Mouse (Mus musculus) adrenal gland, postnatal 10 days (tissue): ENCODE data around the gene Ly6g6f. TPM values are rescaled to one million over a fixed set of nuclear protein-coding genes. Genes with fewer than 3 reads are reported as not detected.

ENCODE experiments used
- total RNA-seq, 2 experiments: library from RNA; stranded (reverse); gene quantifications; 2 replicates each; pipeline ENCODE4 v1.2.3; 2021

Gene Ly6g6f
- total RNA-seq, 2 experiments from 2014 or later = 0.48 TPM; not detected in 1

Other genes with a start within 250 kb of the Ly6g6f start
- gene Stk19, start 248.7 kb downstream of the Ly6g6f start, total RNA-seq = 10 to 100 TPM; 31.8 to 33.0 TPM
- 10 to 100 TPM; 45.1 to 52.2 TPM for gene Dxo, start 248.6 kb downstream of the Ly6g6f start, total RNA-seq
- gene Skiv2l, start 235.4 kb downstream of the Ly6g6f start, total RNA-seq = 10 to 100 TPM; 49.2 to 60.8 TPM
- 10 to 100 TPM; 44.2 to 48.4 TPM for gene Nelfe, start 235.2 kb downstream of the Ly6g6f start, total RNA-seq
- gene Cfb, start 223.1 kb downstream of the Ly6g6f start, total RNA-seq = 100 to 1,000 TPM; 158 to 363 TPM
- 10 to 100 TPM; 13.5 to 17.8 TPM for gene Zbtb12, start 206.1 kb downstream of the Ly6g6f start, total RNA-seq
- gene Gm20547, start 203.6 kb downstream of the Ly6g6f start, total RNA-seq = under 1 TPM in 1 of 2 experiments, not detected in 1; 0.21 TPM
- gene C2, start 187.3 kb downstream of the Ly6g6f start, total RNA-seq = 10 to 100 TPM; 41.1 TPM
- gene Ehmt2, start 187.1 kb downstream of the Ly6g6f start, total RNA-seq = 100 to 1,000 TPM; 113 to 137 TPM
- 1 to 10 TPM in 1 of 2 experiments, under 1 TPM in 1; 1.00 to 1.2 TPM for gene Slc44a4, start 171.1 kb downstream of the Ly6g6f start, total RNA-seq
- gene Neu1, start 154.4 kb downstream of the Ly6g6f start, total RNA-seq = 10 to 100 TPM; 18.6 to 24.2 TPM
- 10 to 100 TPM; 16.4 to 32.9 TPM for gene Hspa1b, start 126.4 kb downstream of the Ly6g6f start, total RNA-seq
- not detected for gene Gm20481, start 115.7 kb downstream of the Ly6g6f start, total RNA-seq
- gene Hspa1a, start 113.5 kb downstream of the Ly6g6f start, total RNA-seq = 10 to 100 TPM in 1 of 2 experiments, 1 to 10 TPM in 1; 7.3 to 13.6 TPM
- gene Hspa1l, start 112.9 kb downstream of the Ly6g6f start, total RNA-seq = 1 to 10 TPM in 1 of 2 experiments, under 1 TPM in 1; 0.75 to 1.4 TPM
- gene Lsm2, start 103.7 kb downstream of the Ly6g6f start, total RNA-seq = 10 to 100 TPM; 39.0 to 42.8 TPM
- gene Vars, start 84.6 kb downstream of the Ly6g6f start, total RNA-seq = 10 to 100 TPM; 56.5 to 63.0 TPM
- gene Vwa7, start 69.0 kb downstream of the Ly6g6f start, total RNA-seq = 1 to 10 TPM in 1 of 2 experiments, under 1 TPM in 1; 0.72 to 1.5 TPM
- 1 to 10 TPM; 1.1 to 1.6 TPM for gene Sapcd1, start 57.6 kb downstream of the Ly6g6f start, total RNA-seq
- 1 to 10 TPM; 2.3 to 5.0 TPM for gene Msh5, start 38.9 kb downstream of the Ly6g6f start, total RNA-seq
- 100 to 1,000 TPM in 1 of 2 experiments, 10 to 100 TPM in 1; 95.6 to 105 TPM for gene Clic1, start 35.6 kb downstream of the Ly6g6f start, total RNA-seq
- 10 to 100 TPM; 35.2 to 51.7 TPM for gene Ddah2, start 26.6 kb downstream of the Ly6g6f start, total RNA-seq
- gene Ly6g6c, start 20.2 kb downstream of the Ly6g6f start, total RNA-seq = not detected
- under 1 TPM; 0.24 to 0.30 TPM for gene Mpig6b, start 19.4 kb downstream of the Ly6g6f start, total RNA-seq
- under 1 TPM in 1 of 2 experiments, not detected in 1; 0.27 TPM for gene Ly6g6e, start 8.7 kb downstream of the Ly6g6f start, total RNA-seq
- 1 to 10 TPM; 1.1 to 2.2 TPM for gene Ly6g6d, start 7.5 kb downstream of the Ly6g6f start, total RNA-seq
- gene Abhd16a, start 3.7 kb upstream of the Ly6g6f start, total RNA-seq = 10 to 100 TPM; 77.2 to 91.4 TPM
- not detected for gene Ly6g5c, start 22.7 kb upstream of the Ly6g6f start, total RNA-seq
- gene Ly6g5b, start 29.8 kb upstream of the Ly6g6f start, total RNA-seq = under 1 TPM; 0.30 to 0.91 TPM
- gene Gpank1, start 35.8 kb upstream of the Ly6g6f start, total RNA-seq = 10 to 100 TPM; 10.8 to 11.4 TPM
- gene Csnk2b, start 36.4 kb upstream of the Ly6g6f start, total RNA-seq = 100 to 1,000 TPM; 198 to 200 TPM
- gene D17H6S53E, start 40.8 kb upstream of the Ly6g6f start, total RNA-seq = 10 to 100 TPM; 26.0 to 28.5 TPM
- 100 to 1,000 TPM in 1 of 2 experiments, 10 to 100 TPM in 1; 44.8 to 115 TPM for gene Apom, start 46.4 kb upstream of the Ly6g6f start, total RNA-seq
- 100 to 1,000 TPM; 300 to 349 TPM for gene Bag6, start 49.6 kb upstream of the Ly6g6f start, total RNA-seq
- 100 to 1,000 TPM; 182 to 212 TPM for gene Prrc2a, start 79.3 kb upstream of the Ly6g6f start, total RNA-seq
- gene Aif1, start 90.5 kb upstream of the Ly6g6f start, total RNA-seq = 1 to 10 TPM; 6.6 to 6.8 TPM
- 10 to 100 TPM in 1 of 2 experiments, 1 to 10 TPM in 1; 10.0 to 10.5 TPM for gene Lst1, start 102.8 kb upstream of the Ly6g6f start, total RNA-seq
- gene Ltb, start 108.8 kb upstream of the Ly6g6f start, total RNA-seq = 10 to 100 TPM; 11.5 to 12.6 TPM
- 1 to 10 TPM; 1.3 to 1.4 TPM for gene Tnf, start 116.4 kb upstream of the Ly6g6f start, total RNA-seq
- under 1 TPM; 0.81 to 0.97 TPM for gene Lta, start 119.7 kb upstream of the Ly6g6f start, total RNA-seq
- gene Gm16181, start 135.2 kb upstream of the Ly6g6f start, total RNA-seq = 1 to 10 TPM in 1 of 2 experiments, not detected in 1; 1.3 TPM
- gene Atp6v1g2, start 148.1 kb upstream of the Ly6g6f start, total RNA-seq = 1 to 10 TPM; 5.6 to 9.4 TPM
- 10 to 100 TPM; 17.3 to 17.5 TPM for gene Nfkbil1, start 150.2 kb upstream of the Ly6g6f start, total RNA-seq
- 100 to 1,000 TPM; 189 to 235 TPM for gene Ddx39b, start 156.1 kb upstream of the Ly6g6f start, total RNA-seq
- gene H2-D1, start 177.1 kb upstream of the Ly6g6f start, total RNA-seq = 100 to 1,000 TPM; 105 to 116 TPM
- 1 to 10 TPM; 1.4 to 1.5 TPM for gene H2-Q1, start 234.8 kb upstream of the Ly6g6f start, total RNA-seq